Mouse (Mus musculus) erythroblast, adult 5-6 weeks (primary cell): ENCODE results near the gene G3bp2. TPM values are rescaled to one million over a fixed set of nuclear protein-coding genes. Genes with fewer than 3 reads are reported as not detected.
A peak's percentile ranks its signal among the peaks of the same experiment; 100 is the strongest.
"Not testable (repeated sequence)": the region's sequence is repeated elsewhere in the genome, so short reads cannot be mapped to it uniquely, and the experiment has no call there.

ENCODE experiments used
- ATAC-seq: replicated peaks from 2 replicates; pipeline ENCODE4 v1.8.0; 2016; ENCODE audit warnings: moderate number of reproducible peaks, mild to moderate bottlenecking, moderate TSS enrichment, inconsistent platforms; ENCODE audit not compliant: poor library complexity, low FRiP score, severe bottlenecking
- total RNA-seq, 2 experiments: library from RNA; stranded (forward) in 1 of 2; stranded (reverse) in 1 of 2; fragments of 150-400 nt in 1 of 2; fragments of 200-764, 138-1000 nt in 1 of 2; gene quantifications; 2 replicates each; pipeline versions ENCODE4 v1.2.3 to v1.2.4; 2015 to 2017; ENCODE audit warnings: low replicate concordance in 2 of 2

The G3bp2 gene
- total RNA-seq (2015; ENCODE audit: low replicate concordance), result 33.2 and 33.8 TPM in 2 replicates
- total RNA-seq (2017; ENCODE audit: low replicate concordance), result 35.0 and 43.8 TPM in 2 replicates

DNA sequence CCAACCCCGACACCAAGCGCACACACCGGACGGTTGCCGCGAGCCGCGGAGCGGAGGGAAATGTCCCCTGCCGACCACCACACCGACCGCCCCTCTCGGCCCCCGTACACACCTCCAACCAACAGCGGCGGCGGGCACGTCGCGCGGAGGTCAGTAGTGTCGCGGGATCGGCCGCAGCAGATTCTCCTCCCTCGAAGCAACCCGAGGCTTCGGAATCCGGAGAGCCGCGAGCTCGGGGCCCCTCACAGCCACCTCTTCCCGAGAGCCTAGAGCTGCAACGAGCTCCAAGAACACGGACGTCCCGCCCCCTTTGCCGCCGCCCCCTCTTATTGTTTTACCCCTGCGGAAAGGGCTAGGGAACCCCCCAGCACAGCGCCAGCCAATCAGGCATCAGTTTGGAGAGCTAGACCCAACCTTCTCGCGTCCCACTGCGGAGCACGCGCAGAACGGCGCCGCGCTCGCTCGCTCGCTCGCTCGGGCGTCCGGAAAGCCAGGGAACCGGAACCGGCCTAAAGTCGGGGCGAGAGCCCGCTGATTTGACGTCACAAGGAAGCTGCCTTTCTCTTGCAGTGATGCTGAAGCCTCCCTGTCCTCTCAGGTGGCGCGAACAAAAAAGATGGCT, at the start of gene G3bp2:
TSS of gene G3bp2 (minus strand) at position 303 of the 622 bp plus-strand sequence.
- peak; percentile 95 for ATAC-seq

DNA sequence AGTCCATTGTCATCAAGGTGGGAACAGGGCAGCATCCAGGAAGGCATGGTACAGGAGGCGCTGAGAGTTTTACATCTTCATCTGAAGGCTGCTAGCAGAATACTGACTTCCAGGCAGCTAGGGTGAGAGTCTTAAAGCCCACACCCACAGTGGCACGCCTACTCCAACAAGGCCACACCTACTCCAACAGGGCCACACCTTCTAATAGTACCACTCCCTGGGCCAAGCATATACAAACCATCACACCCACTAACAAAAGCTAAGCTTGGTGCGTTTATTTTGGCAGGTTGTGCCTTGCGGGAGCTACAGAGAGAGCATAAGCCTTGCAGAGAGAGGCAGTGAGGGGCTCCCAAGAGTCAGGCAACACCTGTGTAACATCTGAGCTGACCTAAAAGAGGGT, 49.5 kb upstream of the G3bp2 start:
- ATAC-seq, result not testable (repeated sequence)

DNA sequence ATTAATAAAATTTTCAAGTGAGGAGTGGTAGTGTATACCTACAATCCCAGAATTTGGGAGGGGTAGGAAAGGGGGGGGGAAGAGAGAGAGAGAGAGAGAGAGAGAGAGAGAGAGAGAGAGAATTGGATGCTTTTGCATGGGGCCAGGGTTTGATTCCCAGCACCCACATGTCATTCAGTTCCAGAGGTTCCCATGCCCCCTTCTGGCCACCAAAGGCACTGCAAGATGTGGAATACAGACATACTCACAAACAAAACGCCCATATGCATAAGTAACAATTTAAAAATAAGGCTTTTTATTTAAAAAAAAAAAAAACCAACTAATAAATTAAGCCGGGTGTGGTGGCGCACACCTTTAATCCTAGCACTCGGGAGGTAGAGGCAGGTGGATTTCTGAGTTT, 48.6 kb upstream of the G3bp2 start:
- ATAC-seq, result no peak

DNA sequence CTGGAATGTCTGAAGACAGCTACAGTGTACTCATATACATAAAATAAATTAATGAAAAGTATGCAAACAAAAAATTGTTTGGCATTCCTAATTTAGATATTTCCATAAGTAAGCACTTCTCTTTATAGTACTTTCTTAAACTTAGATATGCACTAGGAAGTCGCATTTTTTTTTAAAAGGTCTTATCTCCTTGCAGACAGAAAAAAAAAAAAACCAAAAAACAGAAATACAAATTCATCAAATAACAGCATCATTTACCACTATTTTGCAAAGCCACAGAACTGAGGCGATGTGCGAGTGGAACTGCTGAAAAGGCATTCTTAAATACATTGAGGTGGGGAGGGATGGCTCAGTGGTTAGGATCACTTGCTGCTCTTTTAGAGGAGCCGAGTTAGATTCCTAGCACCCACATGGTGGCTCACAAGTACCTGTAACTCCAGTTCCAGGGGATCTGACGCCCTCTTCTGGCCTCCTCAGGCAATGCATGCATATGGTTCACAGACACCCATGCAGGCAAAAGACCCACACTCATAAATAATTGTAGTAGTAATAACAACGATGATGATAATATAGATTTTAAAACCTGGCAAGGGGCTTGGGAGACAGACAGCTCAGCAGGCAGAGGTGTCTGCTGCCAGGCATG, 46.6 kb upstream of the G3bp2 start:
- no peak for ATAC-seq

DNA sequence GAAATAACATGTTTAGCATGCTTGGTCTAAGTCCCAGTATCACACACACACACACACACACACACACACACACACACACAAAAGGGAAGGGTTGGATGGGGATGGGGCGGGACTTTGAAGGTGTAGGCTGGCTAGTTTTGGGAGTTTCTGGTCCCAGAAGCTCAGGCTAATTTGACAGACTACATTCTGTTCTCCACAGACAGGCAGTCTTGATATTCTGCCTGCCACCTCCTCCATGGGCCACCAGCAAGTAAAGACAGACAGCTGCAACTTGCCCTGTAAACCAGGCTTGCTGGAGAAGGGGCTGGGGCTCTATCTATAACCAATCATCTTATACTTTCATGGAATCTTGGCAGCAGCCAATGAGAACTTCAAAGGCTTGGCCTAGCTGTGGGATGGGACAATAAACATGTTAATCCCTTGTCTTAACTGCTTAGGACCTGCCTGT, 45.8 kb upstream of the G3bp2 start:
- ATAC-seq, result no peak

DNA sequence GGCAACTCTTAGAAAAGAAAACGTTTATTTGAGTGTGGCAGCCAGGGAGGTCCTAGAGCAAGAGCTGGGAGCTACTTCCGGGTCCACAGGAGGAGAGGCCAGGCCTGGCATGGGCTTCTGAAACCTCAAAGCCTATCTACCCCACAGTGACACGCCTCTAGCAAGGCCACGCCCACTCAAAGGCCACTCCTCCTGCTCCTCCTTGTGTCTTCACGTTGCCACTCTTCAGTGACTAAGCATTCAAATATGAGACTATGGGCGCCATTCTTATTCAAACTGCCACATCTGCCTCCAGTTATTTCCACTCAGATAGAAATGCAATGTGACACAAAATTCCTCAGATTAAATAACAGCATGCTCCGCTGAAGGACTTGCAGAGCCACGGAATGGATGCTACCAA, 45.1 kb upstream of the G3bp2 start:
- ATAC-seq, result peak; percentile 89

DNA sequence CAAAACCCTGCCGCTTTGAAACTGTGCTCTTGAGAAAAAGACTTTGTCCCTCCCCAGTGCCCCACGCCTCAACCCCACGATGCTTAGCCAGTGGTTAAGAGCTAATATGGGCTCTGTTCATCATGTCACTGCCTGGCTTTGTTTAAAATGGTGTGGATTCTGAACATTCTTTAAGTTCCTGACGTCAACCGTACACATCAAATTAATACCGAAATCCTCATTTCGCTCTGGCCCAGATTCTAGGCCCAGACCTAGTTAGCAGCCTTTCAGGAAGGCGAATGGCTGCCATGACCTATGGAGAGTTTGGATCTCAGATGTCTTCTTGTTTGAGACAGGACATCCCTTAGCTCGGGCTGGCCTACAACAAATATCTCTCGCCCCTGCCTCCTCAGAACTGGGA, 44.2 kb upstream of the G3bp2 start:
- ATAC-seq, result 0 out of 2 replicates have a peak, but pooled peaks have one; percentile 15

DNA sequence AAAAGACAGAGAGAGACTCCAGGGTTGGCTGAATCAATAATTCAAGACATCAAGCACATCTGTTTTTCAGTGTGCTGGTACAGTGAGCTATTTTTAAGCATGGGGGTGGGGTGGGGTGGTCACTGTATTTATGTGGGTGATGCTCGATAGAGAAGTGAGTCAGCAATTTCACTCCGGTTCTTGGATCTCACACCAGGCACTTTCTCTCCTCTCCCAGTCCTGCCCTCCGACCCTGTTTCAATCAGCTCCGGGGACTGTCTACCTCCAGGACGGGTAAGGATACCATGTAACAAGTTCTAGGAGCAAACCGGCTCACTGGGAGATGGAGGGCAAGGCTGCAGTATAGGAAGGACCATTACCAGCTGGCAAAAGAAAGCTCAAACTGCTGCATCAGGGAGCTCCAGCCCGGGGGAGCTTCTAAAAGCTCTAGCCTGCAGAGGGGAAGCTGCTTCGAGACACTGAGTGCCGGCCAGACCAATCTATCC, 43.7 kb upstream of the G3bp2 start:
- peak; percentile 82 for ATAC-seq

DNA sequence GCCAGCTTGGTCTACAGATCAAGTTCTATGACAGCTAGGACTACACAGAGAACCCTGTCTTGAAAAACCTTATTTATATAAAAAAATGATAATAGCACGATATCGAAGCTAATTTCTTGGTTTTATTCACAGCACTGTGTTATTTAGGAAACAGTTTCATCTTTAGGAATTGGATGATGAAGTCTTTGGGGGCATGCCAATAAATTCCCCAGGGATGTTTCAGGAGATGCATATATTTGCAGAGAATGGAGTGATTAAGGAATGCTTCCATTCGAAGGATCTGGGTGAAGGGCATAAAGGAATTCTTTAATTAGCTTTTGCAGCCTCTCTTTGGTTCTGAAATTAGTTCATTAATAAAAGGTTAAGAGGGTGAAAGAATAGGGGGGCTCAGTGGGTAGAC, 41.9 kb upstream of the G3bp2 start:
- ATAC-seq, result no peak

DNA sequence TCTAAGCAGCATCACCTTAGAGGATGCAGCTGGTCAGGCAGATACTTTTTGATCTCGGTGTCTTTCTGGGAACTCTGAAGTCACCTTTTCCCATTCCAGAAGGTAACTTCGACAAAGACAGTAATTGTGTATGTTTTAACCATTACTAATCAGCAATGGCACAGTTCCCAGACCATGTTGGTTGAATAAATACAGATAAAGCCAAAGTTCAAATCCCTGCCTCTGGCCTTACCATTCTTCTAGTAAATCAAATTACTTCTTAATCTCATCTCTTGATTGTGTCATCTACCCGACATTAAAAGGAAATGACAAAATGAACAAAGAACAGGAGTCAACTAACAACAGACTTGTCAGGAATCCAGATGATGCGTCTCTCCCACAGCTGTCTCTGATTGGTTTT, 38.1 kb upstream of the G3bp2 start:
- ATAC-seq, result no peak

DNA sequence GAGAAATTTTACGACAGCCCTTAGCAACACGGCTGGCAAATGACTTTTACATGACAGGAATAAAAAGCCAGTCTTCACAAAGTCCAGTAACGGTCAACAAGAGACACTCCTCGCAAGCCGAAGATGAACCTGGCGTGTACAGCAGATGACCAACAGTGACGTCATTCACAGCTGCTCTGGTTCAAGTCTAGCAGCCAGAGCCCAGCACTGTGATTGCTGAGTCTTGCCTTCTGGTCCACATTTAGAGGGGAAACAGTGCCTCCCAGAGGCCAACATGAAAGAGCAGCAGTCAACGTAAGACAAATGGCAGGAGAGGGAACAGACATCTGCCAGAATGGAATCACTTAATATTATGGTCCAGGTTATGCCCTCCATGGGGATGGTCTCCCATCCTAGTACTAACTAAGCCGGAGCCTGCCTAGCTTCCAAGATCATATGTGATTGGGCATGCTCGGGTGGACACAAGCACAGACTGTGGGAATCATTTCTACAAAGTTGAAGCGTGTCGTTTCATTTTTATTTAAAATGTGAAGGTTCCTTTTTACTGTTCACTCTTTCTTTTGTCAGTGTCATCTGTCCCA, 34.4 kb upstream of the G3bp2 start:
- peak; percentile 85 for ATAC-seq

DNA sequence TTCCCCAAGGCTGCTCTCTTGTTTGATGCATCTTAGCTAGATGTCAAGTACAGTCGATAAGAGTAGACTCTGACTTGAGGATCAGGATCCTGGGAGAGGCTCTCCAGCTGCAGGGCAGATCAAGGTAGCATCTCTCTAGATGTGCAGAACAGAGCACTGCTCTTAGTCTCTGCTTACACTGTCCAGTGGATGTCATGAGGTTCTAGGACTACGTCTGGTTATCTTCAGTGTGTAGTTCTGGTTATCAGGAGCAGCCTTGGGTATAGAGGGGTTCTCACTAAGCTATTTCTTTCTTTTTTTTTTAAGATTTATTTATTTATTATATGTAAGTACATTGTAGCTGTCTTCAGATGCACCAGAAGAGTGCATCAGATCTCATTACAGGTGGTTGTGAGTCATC, 31.4 kb upstream of the G3bp2 start:
- no peak for ATAC-seq

DNA sequence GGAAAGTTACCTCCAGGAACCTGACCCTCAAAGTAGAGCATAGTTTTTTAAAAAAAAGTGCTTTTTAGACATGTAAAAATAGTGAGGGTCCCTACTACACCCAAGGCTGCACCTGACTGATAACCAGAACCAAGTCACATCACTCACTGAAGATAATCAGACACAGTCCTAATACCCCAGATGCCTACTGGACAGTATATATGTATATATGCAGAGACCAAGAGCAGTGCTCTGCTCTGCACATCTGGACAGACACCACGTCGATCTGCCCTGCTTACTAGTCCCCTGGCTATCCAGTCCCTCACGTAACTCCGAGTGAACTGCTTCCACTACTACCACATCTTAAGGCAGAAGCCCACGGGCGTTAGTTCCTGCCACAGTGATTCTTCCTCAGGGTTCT, 30.7 kb upstream of the G3bp2 start:
- no peak for ATAC-seq

DNA sequence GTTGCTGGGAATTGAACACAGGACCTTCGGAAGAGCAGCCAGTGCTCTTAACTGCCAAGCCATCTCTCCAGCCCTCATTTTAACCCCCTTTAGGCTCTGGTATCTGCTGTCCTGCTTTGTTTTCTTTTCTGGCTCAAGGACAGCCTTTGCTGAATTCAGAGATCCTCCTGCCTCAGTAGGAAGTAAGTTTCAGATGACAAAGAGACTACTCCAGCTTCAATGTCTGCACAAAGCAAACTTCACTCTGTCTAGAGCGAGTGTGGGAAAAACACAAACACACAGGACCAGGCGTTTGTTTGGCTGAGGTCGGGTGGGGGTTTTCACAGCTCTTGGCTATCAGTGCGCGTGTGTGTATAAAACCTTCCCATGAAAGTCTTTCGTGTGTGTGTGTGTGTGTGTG, 30.0 kb upstream of the G3bp2 start:
- no peak for ATAC-seq

DNA sequence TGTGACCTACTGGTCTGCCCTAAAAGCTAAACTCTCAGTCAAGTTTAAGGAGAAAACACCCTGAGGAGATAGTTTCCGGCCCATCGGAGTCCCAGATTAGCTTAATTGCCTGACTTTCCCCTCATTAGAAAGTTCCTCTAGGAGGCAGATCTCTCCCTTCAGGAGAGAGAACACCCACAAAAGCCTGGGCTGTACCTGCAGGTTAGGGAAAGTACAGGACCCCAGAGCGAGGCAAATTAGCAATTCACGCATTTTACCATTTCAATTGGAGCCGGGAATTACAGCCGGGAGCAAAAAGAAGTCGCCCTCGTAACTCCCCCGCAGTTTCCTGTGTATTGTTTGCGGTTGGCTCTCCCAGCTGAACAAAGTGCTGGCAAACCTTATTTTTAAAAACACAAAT, 29.1 kb upstream of the G3bp2 start:
- ATAC-seq, result no peak

DNA sequence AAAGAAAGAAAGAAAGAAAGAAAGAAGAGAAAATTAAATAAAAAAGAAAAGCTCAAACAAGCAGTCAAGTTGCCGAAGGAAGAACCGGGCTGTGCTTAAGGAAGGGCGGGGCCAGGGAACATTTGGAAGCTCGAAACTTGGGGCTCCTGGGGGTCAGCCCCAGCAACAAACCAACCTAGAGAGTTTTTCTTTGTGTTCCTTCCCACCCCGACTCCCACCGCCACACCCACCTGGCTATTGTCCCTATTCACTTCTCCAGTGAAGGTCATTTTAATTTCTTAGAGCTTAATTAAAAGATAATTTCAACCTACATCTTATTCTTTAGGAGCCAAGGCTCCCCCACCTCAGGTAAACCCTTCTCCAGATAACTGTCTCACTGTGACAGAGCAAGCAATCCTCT, 28.7 kb upstream of the G3bp2 start:
- ATAC-seq, result no peak

DNA sequence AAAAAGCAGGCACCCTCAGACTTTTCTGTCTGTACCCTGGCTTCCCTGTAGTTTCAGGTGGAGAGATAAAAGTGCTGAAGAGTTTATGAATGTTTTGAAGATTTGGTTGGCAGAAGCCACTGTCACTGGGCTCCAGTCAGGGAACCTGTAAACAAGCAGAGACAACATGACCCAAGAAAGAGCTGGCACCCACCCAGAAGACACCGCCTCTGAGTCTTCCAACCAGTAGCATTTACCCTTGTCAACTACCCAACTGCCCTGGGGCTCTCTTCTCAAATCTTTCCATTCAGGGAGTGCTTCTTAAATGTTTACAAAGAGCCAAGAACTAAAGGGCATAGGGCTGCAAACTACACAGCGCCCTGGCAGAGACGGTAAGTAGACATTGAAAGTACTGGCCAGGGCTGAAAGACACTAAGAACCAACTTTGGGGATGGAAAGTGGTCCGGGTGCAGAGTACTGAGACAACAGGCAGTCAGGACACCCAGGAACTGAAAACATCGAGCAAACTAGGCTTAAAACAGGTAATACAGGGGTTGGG, 27.4 kb upstream of the G3bp2 start:
- ATAC-seq, result no peak

DNA sequence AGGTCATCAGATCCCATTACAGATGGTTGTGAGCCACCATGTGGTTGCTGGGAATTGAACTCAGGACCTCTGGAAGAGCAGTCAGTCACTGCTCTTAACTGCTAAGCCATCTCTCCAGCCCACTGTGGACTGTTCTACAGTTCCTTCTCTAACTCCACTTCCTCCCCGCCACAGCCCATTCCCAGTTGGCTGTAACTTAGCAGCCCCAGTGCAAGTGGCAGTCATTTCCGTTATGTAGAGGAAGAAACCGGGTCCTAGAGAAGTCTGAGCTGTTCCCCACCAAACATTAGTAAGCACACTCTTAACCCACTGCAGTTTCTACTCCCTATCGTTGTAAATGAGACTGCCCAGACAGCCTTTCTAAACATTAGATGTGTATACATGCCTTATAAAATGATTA, 23.8 kb upstream of the G3bp2 start:
- ATAC-seq, result no peak

DNA sequence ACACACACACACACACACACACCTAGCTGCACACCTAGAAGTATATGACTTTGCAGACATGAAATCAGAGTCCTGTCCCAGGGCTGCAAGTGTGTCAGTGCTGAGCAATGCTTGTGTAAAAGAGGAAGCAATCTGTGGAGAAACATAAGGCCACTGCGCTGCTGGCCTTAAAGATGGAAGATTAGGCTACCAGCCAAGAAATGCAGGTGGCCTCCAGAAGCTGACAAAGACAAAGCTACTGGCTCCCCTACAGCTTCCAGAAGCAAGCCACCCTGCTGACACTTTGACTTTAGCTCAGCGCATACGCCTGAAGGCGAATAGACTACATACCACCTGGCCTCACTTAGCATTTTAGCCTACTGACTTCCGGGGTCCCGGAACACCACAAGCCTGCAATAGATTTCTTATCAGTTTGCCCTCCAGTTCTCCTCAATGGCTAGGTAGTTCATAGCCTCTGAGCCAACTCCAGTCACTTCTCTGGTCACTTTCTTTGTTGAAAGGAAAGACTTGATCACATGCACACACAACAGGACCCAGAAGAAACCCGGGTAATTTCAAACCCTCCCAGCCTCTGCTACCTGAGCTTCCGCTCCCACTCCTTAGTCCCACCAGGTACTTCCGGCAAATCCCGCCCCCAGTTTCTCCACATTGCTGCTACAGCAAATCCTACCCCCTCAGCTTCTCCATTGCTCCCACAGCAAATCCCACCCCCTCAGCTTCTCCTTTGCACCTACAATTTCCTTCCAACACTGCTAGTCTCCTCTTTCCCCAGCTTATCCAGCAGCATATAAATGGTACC, 23.0 kb upstream of the G3bp2 start:
- no peak for ATAC-seq

DNA sequence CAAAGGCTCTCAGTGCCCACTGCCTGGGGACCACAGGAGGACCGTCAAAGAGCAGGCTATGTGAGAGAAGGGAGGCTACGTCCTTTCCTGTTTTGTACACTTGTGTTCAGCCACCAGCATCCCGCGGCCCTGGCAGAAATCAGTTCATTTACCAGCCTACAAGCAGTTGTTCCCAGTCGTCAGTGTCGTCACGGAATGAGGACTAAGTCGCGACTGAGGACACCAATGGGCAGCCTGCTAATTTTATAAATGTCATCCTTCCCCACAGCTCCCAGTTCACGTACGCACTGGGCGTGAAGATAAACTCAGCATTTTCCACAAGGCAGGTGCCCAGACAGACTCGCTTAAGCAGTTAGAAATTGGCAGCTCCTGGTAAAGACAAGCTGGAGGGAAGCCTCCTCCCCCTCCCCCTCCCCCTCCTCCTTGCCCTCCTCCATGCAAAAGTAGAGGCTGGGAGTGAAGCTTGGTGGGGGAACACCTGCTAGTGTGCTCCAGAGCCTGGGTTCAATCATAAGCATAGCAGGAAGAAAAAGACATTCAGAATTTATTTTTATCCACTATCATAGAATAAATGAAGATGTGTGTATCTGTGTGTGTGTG, 20.4 kb upstream of the G3bp2 start:
- no peak for ATAC-seq
